In genomic region chr12:85729945-85730290, GRCm38 (mm10) we compare ENCODE assay signal across 13 mouse cellular contexts. TPM values are rescaled to one million over a fixed set of nuclear protein-coding genes. Genes with fewer than 3 reads are reported as not detected.
DNase-seq lines count a peak whose midpoint lies in the region; ATAC-seq lines count a peak whose summit lies in the region.
"Had no signal": no experiment of that assay in that cellular context is flagged by ENCODE, and none has a peak within 500 bp of the region (broad histone marks: within the 10 kb centered on the region; RNA-seq: fewer than 3 reads in every experiment).

No protein-coding gene starts in this region.

- no peaks in the 10 kb centered on the region for H3K27me3 ChIP-seq in kidney, embryonic 14.5 days (ENCODE audit: control insufficient read depth, insufficient read depth, low read length)
- H3K27me3 ChIP-seq: CH12.LX; hindbrain, embryonic 15.5 days; midbrain, embryonic 13.5 days had no signal

- ATAC-seq in kidney, embryonic 14.5 days (ENCODE audit: low FRiP score, low TSS enrichment), result no peak
- peak; percentile 43 for ATAC-seq in CD4-positive, CD25-positive, alpha-beta regulatory T cell, adult 4 months

- no peak overlapping the region for H3K27ac ChIP-seq in kidney, embryonic 14.5 days (ENCODE audit: low read depth, low read length)
- H3K27ac ChIP-seq: hindbrain, embryonic 15.5 days; macrophage; midbrain, embryonic 13.5 days had no signal

- H3K36me3 ChIP-seq in kidney, embryonic 14.5 days (ENCODE audit: control insufficient read depth, insufficient read depth, low read length), result no peaks in the 10 kb centered on the region
- H3K36me3 ChIP-seq: hindbrain, embryonic 15.5 days; midbrain, embryonic 13.5 days had no signal

- 61% methylated on average over 6 of the region's 6 CpGs for WGBS in kidney, embryonic 14.5 days

- H3K9ac ChIP-seq in kidney, embryonic 14.5 days (ENCODE audit: low read depth, low read length), result no peak overlapping the region
- H3K9ac ChIP-seq: hindbrain, embryonic 15.5 days; midbrain, embryonic 13.5 days had no signal

- H3K9me3 ChIP-seq in kidney, embryonic 14.5 days (ENCODE audit: control insufficient read depth, low read length), result no peaks in the 10 kb centered on the region
- H3K9me3 ChIP-seq: hindbrain, embryonic 15.5 days; midbrain, embryonic 13.5 days had no signal

- no peak overlapping the region for H3K4me3 ChIP-seq in kidney, embryonic 14.5 days (ENCODE audit: low read length)
- H3K4me3 ChIP-seq: hindbrain, embryonic 15.5 days; midbrain, embryonic 13.5 days had no signal

- peak; percentile 23 for DNase-seq in kidney, postnatal 10 days
- DNase-seq in adrenal gland, adult 18-20 months (ENCODE audit: low spot score in 2 of 2), result peak; percentile 66 to 77
- DNase-seq in induced T-regulatory cell, adult 2 months (ENCODE audit: low read depth), result peak; percentile 78
- no peak for DNase-seq in ovary, postnatal 14 days (ENCODE audit: low spot score)
- DNase-seq in MN1 (ENCODE audit: low spot score), result no peak

- no peak overlapping the region for H3K4me2 ChIP-seq in kidney, embryonic 14.5 days (replicated peaks; ENCODE audit: low read depth, low read length)
- H3K4me2 ChIP-seq: heart, embryonic 11.5 days; hindbrain, embryonic 15.5 days; midbrain, embryonic 13.5 days had no signal

- H3K4me1 ChIP-seq in kidney, embryonic 14.5 days (ENCODE audit: control insufficient read depth, insufficient read depth, low read length), result no peaks in the 10 kb centered on the region
- H3K4me1 ChIP-seq: hindbrain, embryonic 15.5 days; midbrain, embryonic 13.5 days had no signal

RNA-seq across cellular contexts. Expression of gene Flvcr2, which starts 16.4 kb away (rescaled TPM):
- polyA plus RNA-seq in kidney, embryonic 14.5 days (2014; fragmentation: Nextera tagmentation; extraction: Ambion mirVana), result 0.94 and 2.2 TPM in 2 replicates
- polyA plus RNA-seq in CD4-positive, CD25-positive, alpha-beta regulatory T cell, adult 4 months (2017; shearing (Covaris generic)), result under 1 TPM; 0.39 to 0.89 TPM
- 1 to 10 TPM; 4.1 to 4.3 TPM for total RNA-seq in adrenal gland, adult 18-20 months (2021)
- total RNA-seq: neutrophil, adult 5-6 weeks had no signal

RNA-seq across cellular contexts. Expression of gene Batf, which starts 43.4 kb away (rescaled TPM):
- 2.7 and 2.9 TPM in 2 replicates for polyA plus RNA-seq in kidney, embryonic 14.5 days (2014; fragmentation: Nextera tagmentation; extraction: Ambion mirVana)
- 100 to 1,000 TPM; 162 to 234 TPM for polyA plus RNA-seq in CD4-positive, CD25-positive, alpha-beta regulatory T cell, adult 4 months (2017; shearing (Covaris generic))
- 1 to 10 TPM in 1 of 2 experiments, under 1 TPM in 1; 0.99 to 1.5 TPM for total RNA-seq in adrenal gland, adult 18-20 months (2021)

Comparison
In these comparisons a context has a peak if more than half of its experiments do, and no peak if none do; other contexts are left out.
1. DNase-seq: peak in kidney, postnatal 10 days (single experiment), adrenal gland, adult 18-20 months (2 of 2) and induced T-regulatory cell, adult 2 months (single experiment); none in ovary, postnatal 14 days (single experiment) and MN1 (single experiment).
2. RNA of gene Batf, which starts 43.4 kb away (polyA plus RNA-seq): 162 to 234 TPM in CD4-positive, CD25-positive, alpha-beta regulatory T cell, adult 4 months; 2.7 to 2.9 TPM in kidney, embryonic 14.5 days; every median in the first group is over 10 times any median in the second.